Mouse (Mus musculus) forebrain, postnatal 0 days (tissue): Measurements from ENCODE around the gene Pomt2. TPM values are rescaled to one million over a fixed set of nuclear protein-coding genes. Genes with fewer than 3 reads are reported as not detected.

Experiments used
- ATAC-seq: fragments of 200-750 bp; cut with Nextera tagmentation; 2 replicates; pipeline ENCODE4 v1.8.0; 2017; ENCODE audit warnings: mild to moderate bottlenecking, moderate library complexity
- DNase-seq: peaks from one replicate; pipeline ENCODE4 v3.0.0-alpha.2; 2015
- H3K27ac ChIP-seq: fragments of 300-500 bp; sonication (generic); 2 replicates; pipeline ENCODE4 v1.5.1; 2014; ENCODE audit warnings: low read depth, mild to moderate bottlenecking, antibody characterized with exemption, low read length, moderate library complexity, mixed read lengths
- H3K27me3 ChIP-seq: fragments of 300-500 bp; sonication (generic); 2 replicates; pipeline ENCODE4 v1.6.1; 2014; ENCODE audit warnings: mild to moderate bottlenecking, low read length, mixed read lengths; ENCODE audit not compliant: insufficient read depth
- H3K36me3 ChIP-seq: fragments of 300-500 bp; sonication (generic); 2 replicates; pipeline ENCODE4 v1.6.1; 2014; ENCODE audit warnings: mild to moderate bottlenecking, moderate library complexity; ENCODE audit not compliant: insufficient read depth
- H3K4me1 ChIP-seq: fragments of 300-500 bp; sonication (generic); 2 replicates; pipeline ENCODE4 v1.6.1; 2014; ENCODE audit warnings: antibody characterized with exemption; ENCODE audit not compliant: insufficient read depth
- H3K4me2 ChIP-seq: fragments of 300-500 bp; sonication (generic); 2 replicates; pipeline ENCODE4 v1.6.1; 2014; ENCODE audit warnings: low read depth, mild to moderate bottlenecking, moderate library complexity
- H3K4me3 ChIP-seq: fragments of 300-500 bp; sonication (generic); 2 replicates; pipeline ENCODE4 v1.5.1; 2014; ENCODE audit warnings: low read depth, low read length, mixed read lengths
- H3K9ac ChIP-seq: fragments of 300-500 bp; sonication (generic); 2 replicates; pipeline ENCODE4 v1.6.1; 2014; ENCODE audit warnings: mild to moderate bottlenecking
- H3K9me3 ChIP-seq: fragments of 300-500 bp; sonication (generic); 2 replicates; pipeline ENCODE4 v1.6.1; 2016; ENCODE audit warnings: low read length
- CTCF ChIP-seq: sonication (generic); IDR thresholded peaks from 2 replicates; pipeline ENCODE4 v1.5.1; 2016; ENCODE audit warnings: antibody characterized with exemption, control low read depth, low read depth
- whole genome bisulfite sequencing: fragments of 180-500 bp; shearing (Covaris S2); extraction: QIAGEN DNeasy Blood & Tissue Kit; methylation state at CpG from one replicate; pipeline ENCODE4 v1.1.7; 2014; 5-methylcytosine and 5-hydroxymethylcytosine counted together
- polyA plus RNA-seq: library from polyadenylated mRNA; unstranded; fragments of >200 nt; fragmentation: Nextera tagmentation; extraction: Ambion mirVana; gene quantifications from 2 replicates; pipeline ENCODE4 v1.2.1, GENCODE M21; 2015
- total RNA-seq: library from RNA; depleted of rRNA; stranded (reverse); fragments of >200 nt; gene quantifications from 2 replicates; pipeline ENCODE4 v1.2.3, GENCODE M21; 2014

The Pomt2 gene
- total and polyA plus RNA-seq, 2 experiments from 2014 or later: 10.8 to 32.5 TPM

- Histone ChIP-seq H3K9ac (peak within 1 kb of the TSS; percentile 46), H3K36me3 (no peaks in the 10 kb centered on the region), H3K27ac (no peak within 1 kb of the TSS), H3K4me2 (peak within 1 kb of the TSS; percentile 86), H3K27me3 (0 out of 2 replicates have a peak, but pooled peaks cover 5% of the 10 kb centered on the region), H3K4me3 (peak within 1 kb of the TSS; percentile 37), H3K4me1 (no peaks in the 10 kb centered on the region), H3K9me3 (no peaks in the 10 kb centered on the region)
- ATAC-seq (peak; percentile 58), DNase-seq (peak; percentile 28)
- TF ChIP-seq CTCF: no peak
- WGBS: 3% methylated on average over 32 of the region's 32 CpGs
These were observed 45.6 kb downstream of the Pomt2 start, which contains the start of gene Ngb for GRCm38 (mm10) chr12:87102165-87102631. Gene Ngb, minus strand, starts transcription at chr12:87102539.

- 70% methylated on average over 4 of the region's 4 CpGs for WGBS
- Histone ChIP-seq H3K27ac (no peak overlapping the region), H3K36me3 (no peaks in the 10 kb centered on the region), H3K27me3 (0 out of 2 replicates have a peak, but pooled peaks cover 5% of the 10 kb centered on the region), H3K4me3 (no peak overlapping the region), H3K9ac (no peak overlapping the region), H3K4me1 (no peaks in the 10 kb centered on the region), H3K4me2 (no peak overlapping the region), H3K9me3 (no peaks in the 10 kb centered on the region)
- DNase-seq (no peak), ATAC-seq (no peak)
- no peak for TF ChIP-seq CTCF
These were observed 47.4 kb downstream of the Pomt2 start for GRCm38 (mm10) chr12:87100331-87100730.

GRCm38 (mm10) chr12:87093671-87094070, 54.1 kb downstream of the Pomt2 start:
- Histone ChIP-seq H3K9ac (no peak overlapping the region), H3K4me1 (no peaks in the 10 kb centered on the region), H3K36me3 (no peaks in the 10 kb centered on the region), H3K27ac (no peak overlapping the region), H3K4me2 (no peak overlapping the region), H3K27me3 (no peaks in the 10 kb centered on the region), H3K4me3 (no peak overlapping the region), H3K9me3 (no peaks in the 10 kb centered on the region)
- TF ChIP-seq CTCF: no peak
- WGBS: 76% methylated on average over 6 of the region's 6 CpGs
- DNase-seq (no peak), ATAC-seq (no peak)

- no peak overlapping the region for H3K4me3 ChIP-seq
These were observed 54.5 kb downstream of the Pomt2 start for GRCm38 (mm10) chr12:87093249-87093648.

GRCm38 (mm10) chr12:87091916-87092315, 55.9 kb downstream of the Pomt2 start:
- Histone ChIP-seq H3K9ac (no peak overlapping the region), H3K36me3 (peaks cover 2% of the 10 kb centered on the region; the same call in 1 of the 2 replicates), H3K4me3 (no peak overlapping the region), H3K4me1 (no peaks in the 10 kb centered on the region), H3K27ac (no peak overlapping the region), H3K9me3 (no peaks in the 10 kb centered on the region), H3K4me2 (no peak overlapping the region), H3K27me3 (no peaks in the 10 kb centered on the region)
- DNase-seq (no peak), ATAC-seq (no peak)
- 82% methylated on average over 2 of the region's 2 CpGs for WGBS
- TF ChIP-seq CTCF: no peak

More at GRCm38 (mm10) chr12:87093249-87093648, 54.5 kb downstream of the Pomt2 start:
- 69% methylated on average over 4 of the region's 4 CpGs for WGBS
- TF ChIP-seq CTCF: no peak
- no peaks in the 10 kb centered on the region for H3K27me3 ChIP-seq
- no peak overlapping the region for H3K9ac ChIP-seq
- H3K4me1 ChIP-seq: no peaks in the 10 kb centered on the region
- H3K27ac ChIP-seq: no peak overlapping the region
- H3K4me2 ChIP-seq: no peak overlapping the region
- H3K36me3 ChIP-seq: no peaks in the 10 kb centered on the region
- DNase-seq: no peak
- no peak for ATAC-seq
- H3K9me3 ChIP-seq: no peaks in the 10 kb centered on the region

- Histone ChIP-seq H3K27ac (no peak overlapping the region), H3K4me3 (no peak overlapping the region), H3K4me2 (no peak overlapping the region), H3K36me3 (peaks cover 6% of the 10 kb centered on the region; the same call in 1 of the 2 replicates), H3K4me1 (no peaks in the 10 kb centered on the region), H3K9me3 (no peaks in the 10 kb centered on the region), H3K27me3 (no peaks in the 10 kb centered on the region), H3K9ac (no peak overlapping the region)
- DNase-seq: no peak
- ATAC-seq: no peak
- 79% methylated on average over 2 of the region's 2 CpGs for WGBS
- TF ChIP-seq CTCF: no peak
These were observed 58.1 kb downstream of the Pomt2 start for GRCm38 (mm10) chr12:87089701-87090100.

GRCm38 (mm10) chr12:87089255-87089654, 58.5 kb downstream of the Pomt2 start:
- ATAC-seq (no peak), DNase-seq (no peak)
- Histone ChIP-seq H3K27ac (no peak overlapping the region), H3K4me2 (no peak overlapping the region), H3K9me3 (no peaks in the 10 kb centered on the region), H3K27me3 (no peaks in the 10 kb centered on the region), H3K9ac (no peak overlapping the region), H3K4me3 (no peak overlapping the region), H3K4me1 (no peaks in the 10 kb centered on the region), H3K36me3 (peaks cover 6% of the 10 kb centered on the region; the same call in 1 of the 2 replicates)
- TF ChIP-seq CTCF: no peak
- 80% methylated on average over 4 of the region's 4 CpGs for WGBS
